Mouse (Mus musculus) brain, embryonic 18.5 days (tissue): ENCODE data around the gene Vmn1r207-ps.
"Not testable (repeated sequence)": the region's sequence is repeated elsewhere in the genome, so short reads cannot be mapped to it uniquely, and the experiment has no call there.

ENCODE experiments used
- DNase-seq: peaks from one replicate; pipeline ENCODE4 v3.0.0-alpha.2; 2012; ENCODE audit warnings: low read depth, low spot score

Gene Vmn1r207-ps

GRCm38 (mm10) chr13:22729529-22729928 lies at the start of gene Vmn1r207-ps:
Gene Vmn1r207-ps, minus strand, starts transcription at chr13:22729629.
- not testable (repeated sequence) for DNase-seq

GRCm38 (mm10) chr13:22777300-22777699 lies 47.9 kb upstream of the Vmn1r207-ps start, which contains the start of gene Vmn1r208:
Gene Vmn1r208, minus strand, starts transcription at chr13:22777400.
- not testable (repeated sequence) for DNase-seq

GRCm38 (mm10) chr13:22771592-22771991 lies 42.2 kb upstream of the Vmn1r207-ps start:
- not testable (repeated sequence) for DNase-seq

GRCm38 (mm10) chr13:22747524-22747923 lies 18.1 kb upstream of the Vmn1r207-ps start:
- DNase-seq, result no peak

- DNase-seq, result not testable (repeated sequence)
Measured at GRCm38 (mm10) chr13:22706947-22707346, 22.5 kb downstream of the Vmn1r207-ps start.

GRCm38 (mm10) chr13:22702951-22703350 lies 26.5 kb downstream of the Vmn1r207-ps start:
- not testable (repeated sequence) for DNase-seq
